18 mouse cellular contexts compared by ENCODE assay signal in the genomic region with DNA sequence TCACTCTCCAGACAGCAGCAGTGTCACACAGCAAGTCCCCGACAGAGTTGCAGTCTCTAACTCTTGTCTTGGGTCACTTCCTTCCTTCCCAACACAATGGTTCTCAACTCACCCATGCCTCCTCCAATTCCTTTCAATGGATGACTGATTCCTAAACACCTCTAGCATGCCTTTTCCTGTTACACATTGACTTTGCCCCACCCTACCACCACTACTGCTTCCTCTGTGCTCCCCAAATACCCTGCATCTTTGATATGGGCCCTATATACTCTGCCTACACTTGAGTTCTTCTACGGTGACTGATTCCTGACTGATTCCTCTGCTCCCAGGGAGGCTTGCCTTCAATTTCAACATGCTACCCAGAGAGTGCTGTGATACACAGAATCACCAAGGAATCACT.
"Had no signal": no experiment of that assay in that cellular context is flagged by ENCODE, and none has a peak within 500 bp of the region (broad histone marks: within the 10 kb centered on the region; RNA-seq: fewer than 3 reads in every experiment).

No protein-coding gene starts in this region.

- H3K9me3 ChIP-seq: midbrain, embryonic 10.5 days; midbrain, embryonic 12.5 days; neural tube, embryonic 13.5 days; neural tube, embryonic 15.5 days had no signal

- H3K27me3 ChIP-seq: midbrain, embryonic 12.5 days; neural tube, embryonic 13.5 days; neural tube, embryonic 15.5 days had no signal

- DNase-seq: lung, embryonic 14.5 days; lung, postnatal 10 days; lung, postnatal 4 days; midbrain, embryonic 14.5 days; retina, postnatal 1 day; right cerebral cortex, adult 18-20 months; right cerebral cortex, postnatal 25 days; right cerebral cortex, postnatal 4 days; spleen, adult 18-20 months; thymus, adult 18-20 months; thymus, postnatal 14 days; thymus, postnatal 36 days had no signal

- H3K4me3 ChIP-seq: midbrain, embryonic 10.5 days; midbrain, embryonic 12.5 days; myocyte; neural tube, embryonic 13.5 days; neural tube, embryonic 15.5 days had no signal

- H3K27ac ChIP-seq: midbrain, embryonic 10.5 days; midbrain, embryonic 12.5 days; neural tube, embryonic 13.5 days; neural tube, embryonic 15.5 days had no signal

- H3K4me2 ChIP-seq: lung, embryonic 14.5 days; midbrain, embryonic 12.5 days; neural tube, embryonic 13.5 days; neural tube, embryonic 15.5 days had no signal

- H3K4me1 ChIP-seq: midbrain, embryonic 10.5 days; midbrain, embryonic 12.5 days had no signal

- ATAC-seq: midbrain, embryonic 16.5 days had no signal

- H3K36me3 ChIP-seq: midbrain, embryonic 10.5 days; midbrain, embryonic 12.5 days; neural tube, embryonic 13.5 days; neural tube, embryonic 15.5 days had no signal

- H3K9ac ChIP-seq: lung, embryonic 14.5 days; midbrain, embryonic 12.5 days; neural tube, embryonic 13.5 days; neural tube, embryonic 15.5 days had no signal
